In the genomic region with DNA sequence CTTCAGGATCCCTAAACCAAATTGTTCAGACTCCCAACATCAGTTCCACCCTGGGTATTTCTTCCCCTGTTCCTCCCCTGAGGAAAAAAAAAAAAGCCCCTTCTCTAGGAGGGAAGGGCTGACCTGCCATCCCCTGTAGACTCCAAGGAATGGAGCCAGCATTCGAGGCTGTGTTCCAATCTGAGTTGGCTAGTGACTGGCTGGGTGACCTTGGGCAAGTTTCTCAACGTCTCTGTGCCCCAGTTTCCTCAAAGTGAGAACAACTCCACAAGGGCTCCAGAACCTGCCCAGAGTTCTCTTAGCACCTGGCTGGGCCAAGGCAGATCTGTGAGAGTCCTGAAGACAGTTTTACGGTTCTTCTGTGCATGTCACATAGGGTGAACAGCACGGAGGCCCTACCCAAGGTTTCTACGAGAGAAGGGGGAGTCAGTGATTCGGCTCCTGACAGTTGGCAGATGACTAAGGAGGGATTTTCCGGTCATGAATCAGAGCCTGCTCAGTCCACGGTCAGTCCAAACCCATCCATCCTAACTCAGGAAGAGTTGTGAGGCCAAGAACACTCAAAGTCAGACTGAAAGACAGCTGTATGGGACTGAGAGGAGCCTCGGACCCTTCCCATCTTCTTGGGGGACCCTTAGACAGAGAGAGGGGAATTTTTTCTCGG, we compare ENCODE assay signal across 8 mouse cellular contexts. TPM values are rescaled to one million over a fixed set of nuclear protein-coding genes. Genes with fewer than 3 reads are reported as not detected.
A peak's percentile ranks its signal among the peaks of the same experiment; 100 is the strongest.
DNase-seq lines count a peak whose midpoint lies in the region; ATAC-seq and TF ChIP-seq lines count a peak whose summit lies in the region.

No protein-coding gene starts in this region.

- peaks cover 9% of the 10 kb centered on the region; the same call in 1 of the 2 replicates for H3K36me3 ChIP-seq in lung, postnatal 0 days (ENCODE audit: insufficient read depth, low read length)
- peaks cover 41% of the 10 kb centered on the region for H3K36me3 ChIP-seq in hindbrain, embryonic 10.5 days
- H3K36me3 ChIP-seq in midbrain, embryonic 13.5 days, result peaks cover 41% of the 10 kb centered on the region

- no peak for TF ChIP-seq EP300 in lung, postnatal 0 days (IDR thresholded peaks at IDR 0.05)

- peak overlapping the region; percentile 78 for H3K4me2 ChIP-seq in lung, postnatal 0 days (replicated peaks; ENCODE audit: low read depth, low read length)
- H3K4me2 ChIP-seq in midbrain, embryonic 13.5 days (replicated peaks), result peak overlapping the region; percentile 93

- H3K4me3 ChIP-seq in lung, postnatal 0 days (ENCODE audit: low read depth, low read length), result peak overlapping the region; percentile 79
- H3K4me3 ChIP-seq in bone marrow, adult 2 months (replicated peaks; ENCODE audit: control insufficient read depth, low read depth, low read length), result peak overlapping the region; percentile 82
- peak overlapping the region; percentile 98 for H3K4me3 ChIP-seq in hindbrain, embryonic 10.5 days
- peak overlapping the region; percentile 81 for H3K4me3 ChIP-seq in midbrain, embryonic 13.5 days (replicated peaks)

- H3K4me1 ChIP-seq in lung, postnatal 0 days (ENCODE audit: insufficient read depth, low read depth, low read length), result peaks cover 8% of the 10 kb centered on the region; the same call in 1 of the 2 replicates
- H3K4me1 ChIP-seq in bone marrow, adult 2 months (ENCODE audit: control insufficient read depth, insufficient read depth, low read length), result peaks cover 3% of the 10 kb centered on the region; the same call in 1 of the 2 replicates
- peaks cover 28% of the 10 kb centered on the region for H3K4me1 ChIP-seq in hindbrain, embryonic 10.5 days (replicated peaks)
- peaks cover 47% of the 10 kb centered on the region for H3K4me1 ChIP-seq in midbrain, embryonic 13.5 days (replicated peaks)

- peak overlapping the region; percentile 55 for H3K27ac ChIP-seq in lung, postnatal 0 days (ENCODE audit: low read length)
- H3K27ac ChIP-seq in bone marrow, adult 2 months (ENCODE audit: control insufficient read depth, insufficient read depth, low read depth, low read length, poor library complexity), result no peak overlapping the region
- peak overlapping the region; percentile 98 for H3K27ac ChIP-seq in hindbrain, embryonic 10.5 days
- peak overlapping the region; percentile 74 for H3K27ac ChIP-seq in midbrain, embryonic 13.5 days

- no peaks in the 10 kb centered on the region for H3K9me3 ChIP-seq in lung, postnatal 0 days (ENCODE audit: low read length)
- no peaks in the 10 kb centered on the region for H3K9me3 ChIP-seq in hindbrain, embryonic 10.5 days
- H3K9me3 ChIP-seq in midbrain, embryonic 13.5 days, result no peaks in the 10 kb centered on the region

- peak; percentile 47 for DNase-seq in lung, postnatal 0 days (ENCODE audit: low spot score)
- DNase-seq in lung, postnatal 25 days (ENCODE audit: low spot score), result no peak
- DNase-seq in hindbrain, embryonic 10.5 days (ENCODE audit: low spot score), result no peak
- DNase-seq in ovary, postnatal 36 days (ENCODE audit: low spot score), result no peak
- no peak for DNase-seq in cerebellum, adult 11 months
- no peak for DNase-seq in layer of hippocampus, postnatal 36 days

- no peak for TF ChIP-seq POLR2A in bone marrow, adult 2 months (IDR thresholded peaks at IDR 0.05; ENCODE audit: borderline replicate concordance, control insufficient read depth, low read depth, low read length)

- no peak for ATAC-seq in lung, postnatal 0 days
- no peak for ATAC-seq in midbrain, embryonic 13.5 days

- peak overlapping the region; percentile 79 for H3K9ac ChIP-seq in lung, postnatal 0 days (replicated peaks; ENCODE audit: low read depth)
- H3K9ac ChIP-seq in midbrain, embryonic 13.5 days (replicated peaks), result peak overlapping the region; percentile 99

- WGBS in lung, postnatal 0 days, result 16% methylated on average over 10 of the region's 10 CpGs
- WGBS in bone marrow, adult 2 months, result 7% methylated on average over 10 of the region's 10 CpGs
- WGBS in hindbrain, embryonic 10.5 days, result 45% methylated on average over 10 of the region's 10 CpGs
- WGBS in midbrain, embryonic 13.5 days, result 36% methylated on average over 10 of the region's 10 CpGs

- no peaks in the 10 kb centered on the region for H3K27me3 ChIP-seq in lung, postnatal 0 days (replicated peaks; ENCODE audit: insufficient read depth, low read length)
- no peaks in the 10 kb centered on the region for H3K27me3 ChIP-seq in hindbrain, embryonic 10.5 days (ENCODE audit: insufficient read depth, poor library complexity, severe bottlenecking)
- H3K27me3 ChIP-seq in midbrain, embryonic 13.5 days, result no peaks in the 10 kb centered on the region

- no peak for TF ChIP-seq CTCF in lung, postnatal 0 days (IDR thresholded peaks at IDR 0.05)
- no peak for TF ChIP-seq CTCF in bone marrow, adult 2 months (IDR thresholded peaks at IDR 0.05; ENCODE audit: control insufficient read depth, insufficient read depth, low read length)

RNA-seq across cellular contexts. Expression of gene Zswim4, which starts 1.0 kb away (rescaled TPM):
- 7.8 and 8.4 TPM in 2 replicates for polyA plus RNA-seq in lung, postnatal 0 days (2015; fragmentation: Nextera tagmentation; extraction: Ambion mirVana)
- 2.0 and 4.0 TPM in 2 replicates for polyA plus RNA-seq in bone marrow, adult 2 months (2011; ENCODE audit: insufficient read depth, insufficient read length, low replicate concordance, missing spikeins)
- polyA plus RNA-seq in hindbrain, embryonic 10.5 days (2016; fragmentation: Nextera tagmentation; extraction: Ambion mirVana), result 36.9 and 53.5 TPM in 2 replicates
- polyA plus RNA-seq in midbrain, embryonic 13.5 days (2015; fragmentation: Nextera tagmentation; extraction: Ambion mirVana), result 44.9 and 47.4 TPM in 2 replicates
- 10 to 100 TPM; 16.8 to 18.1 TPM for total RNA-seq in layer of hippocampus, postnatal 36 days (2021)

RNA-seq across cellular contexts. Expression of gene D8Ertd738e, which starts 13.6 kb away (rescaled TPM):
- 302 and 339 TPM in 2 replicates for polyA plus RNA-seq in lung, postnatal 0 days (2015; fragmentation: Nextera tagmentation; extraction: Ambion mirVana)
- 101 and 196 TPM in 2 replicates for polyA plus RNA-seq in bone marrow, adult 2 months (2011; ENCODE audit: insufficient read depth, insufficient read length, low replicate concordance, missing spikeins)
- 386 TPM in 2 replicates for polyA plus RNA-seq in hindbrain, embryonic 10.5 days (2016; fragmentation: Nextera tagmentation; extraction: Ambion mirVana)
- polyA plus RNA-seq in midbrain, embryonic 13.5 days (2015; fragmentation: Nextera tagmentation; extraction: Ambion mirVana), result 261 and 273 TPM in 2 replicates
- total RNA-seq in layer of hippocampus, postnatal 36 days (2021), result 100 to 1,000 TPM; 131 to 145 TPM

RNA-seq across cellular contexts. Expression of gene Mri1, which starts 21.2 kb away (rescaled TPM):
- polyA plus RNA-seq in lung, postnatal 0 days (2015; fragmentation: Nextera tagmentation; extraction: Ambion mirVana), result 47.4 and 56.8 TPM in 2 replicates
- polyA plus RNA-seq in bone marrow, adult 2 months (2011; ENCODE audit: insufficient read depth, insufficient read length, low replicate concordance, missing spikeins), result 11.1 and 26.0 TPM in 2 replicates
- polyA plus RNA-seq in hindbrain, embryonic 10.5 days (2016; fragmentation: Nextera tagmentation; extraction: Ambion mirVana), result 65.3 and 72.1 TPM in 2 replicates
- polyA plus RNA-seq in midbrain, embryonic 13.5 days (2015; fragmentation: Nextera tagmentation; extraction: Ambion mirVana), result 49.7 and 57.5 TPM in 2 replicates
- 10 to 100 TPM; 15.1 to 16.2 TPM for total RNA-seq in layer of hippocampus, postnatal 36 days (2021)

RNA-seq across cellular contexts. Expression of gene Ccdc130, which starts 34.3 kb away (rescaled TPM):
- 14.7 and 17.4 TPM in 2 replicates for polyA plus RNA-seq in lung, postnatal 0 days (2015; fragmentation: Nextera tagmentation; extraction: Ambion mirVana)
- 9.4 and 27.9 TPM in 2 replicates for polyA plus RNA-seq in bone marrow, adult 2 months (2011; ENCODE audit: insufficient read depth, insufficient read length, low replicate concordance, missing spikeins)
- 22.2 and 27.2 TPM in 2 replicates for polyA plus RNA-seq in hindbrain, embryonic 10.5 days (2016; fragmentation: Nextera tagmentation; extraction: Ambion mirVana)
- 22.3 and 24.0 TPM in 2 replicates for polyA plus RNA-seq in midbrain, embryonic 13.5 days (2015; fragmentation: Nextera tagmentation; extraction: Ambion mirVana)
- 10 to 100 TPM; 28.4 to 30.9 TPM for total RNA-seq in layer of hippocampus, postnatal 36 days (2021)

RNA-seq across cellular contexts. Expression of gene Nanos3, which starts 50.9 kb away (rescaled TPM):
- 1.9 and 3.2 TPM in 2 replicates for polyA plus RNA-seq in lung, postnatal 0 days (2015; fragmentation: Nextera tagmentation; extraction: Ambion mirVana)
- 3.0 TPM in 1 of 2 replicates, not detected in the other for polyA plus RNA-seq in bone marrow, adult 2 months (2011; ENCODE audit: insufficient read depth, insufficient read length, low replicate concordance, missing spikeins)
- 2.5 and 6.8 TPM in 2 replicates for polyA plus RNA-seq in hindbrain, embryonic 10.5 days (2016; fragmentation: Nextera tagmentation; extraction: Ambion mirVana)
- polyA plus RNA-seq in midbrain, embryonic 13.5 days (2015; fragmentation: Nextera tagmentation; extraction: Ambion mirVana), result 8.8 and 11.6 TPM in 2 replicates
- total RNA-seq in layer of hippocampus, postnatal 36 days (2021), result 1 to 10 TPM; 2.2 to 4.9 TPM
